Mouse (Mus musculus): ENCODE data around the gene Car3.

DNA sequence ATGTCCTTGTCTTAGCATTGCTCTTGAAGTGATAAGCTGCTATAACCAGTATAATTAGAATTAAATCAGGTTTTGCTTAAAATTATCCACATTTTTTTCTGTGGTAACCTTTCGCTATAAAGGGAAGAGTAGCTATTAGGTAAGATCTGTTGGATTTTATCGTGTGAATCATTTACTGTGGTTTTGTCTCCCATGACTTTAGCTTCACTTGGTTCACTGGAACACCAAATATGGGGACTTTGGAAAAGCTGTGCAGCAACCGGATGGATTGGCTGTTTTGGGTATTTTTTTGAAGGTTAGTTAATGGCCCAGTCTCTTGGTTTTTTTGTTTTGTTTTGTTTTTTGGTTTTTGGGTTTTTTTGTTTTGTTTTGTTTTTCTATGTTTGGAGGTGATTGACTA is 32.0 kb downstream of the Car3 start:
- TF ChIP-seq MYB (IDR thresholded peaks at IDR 0.05; ENCODE audit: low read depth, low read length): no peak
- TF ChIP-seq POLR2A (IDR thresholded peaks at IDR 0.05; ENCODE audit: control insufficient read depth in 1 of 2, insufficient read depth in 1 of 2, low read depth in 1 of 2, low read length in 2 of 2, poor library complexity in 1 of 2): no peak
- no peak for TF ChIP-seq CTCF (IDR thresholded peaks at IDR 0.05 in 2 of 3, conservative IDR thresholded peaks at IDR 0.05 in 1 of 3; ENCODE audit: control insufficient read depth in 1 of 3, insufficient read depth in 1 of 3, low read depth in 2 of 3, low read length in 3 of 3, poor library complexity in 1 of 3, severe bottlenecking in 1 of 3)
- TF ChIP-seq GABPA (IDR thresholded peaks at IDR 0.05; ENCODE audit: low read depth, low read length): no peak
- no peak for TF ChIP-seq ZNF384 (IDR thresholded peaks at IDR 0.05; ENCODE audit: low read depth, low read length)
- TF ChIP-seq UBTF (IDR thresholded peaks at IDR 0.05; ENCODE audit: borderline replicate concordance, insufficient read depth, low read depth, low read length): no peak
- TF ChIP-seq JUND (IDR thresholded peaks at IDR 0.05; ENCODE audit: low read depth, low read length): no peak
- no peak for TF ChIP-seq EP300 (IDR thresholded peaks at IDR 0.05; ENCODE audit: low read depth in 1 of 2, low read length in 2 of 2)
- no peak for TF ChIP-seq ELF1 (IDR thresholded peaks at IDR 0.05; ENCODE audit: low read depth, low read length)
- no peak for TF ChIP-seq TAL1 (IDR thresholded peaks at IDR 0.05; ENCODE audit: low read length)
- no peak for TF ChIP-seq USF1 (IDR thresholded peaks at IDR 0.05; ENCODE audit: low read depth, low read length)
- no peak for TF ChIP-seq POLR2AphosphoS5 (IDR thresholded peaks at IDR 0.05; ENCODE audit: borderline replicate concordance, low read depth, low read length)
- no peak for TF ChIP-seq TCF12 (IDR thresholded peaks at IDR 0.05; ENCODE audit: low read depth, low read length)
- TF ChIP-seq MAFK (IDR thresholded peaks at IDR 0.05; ENCODE audit: borderline replicate concordance, low read depth, low read length): no peak

Data from MEL (cell line).